Mouse (Mus musculus): ENCODE measurements around the gene Rbp4. TPM values are rescaled to one million over a fixed set of nuclear protein-coding genes. Genes with fewer than 3 reads are reported as not detected.

Rbp4 gene
- polyA plus RNA-seq, 1 experiment from 2014 or later: 78.5 TPM

DNA sequence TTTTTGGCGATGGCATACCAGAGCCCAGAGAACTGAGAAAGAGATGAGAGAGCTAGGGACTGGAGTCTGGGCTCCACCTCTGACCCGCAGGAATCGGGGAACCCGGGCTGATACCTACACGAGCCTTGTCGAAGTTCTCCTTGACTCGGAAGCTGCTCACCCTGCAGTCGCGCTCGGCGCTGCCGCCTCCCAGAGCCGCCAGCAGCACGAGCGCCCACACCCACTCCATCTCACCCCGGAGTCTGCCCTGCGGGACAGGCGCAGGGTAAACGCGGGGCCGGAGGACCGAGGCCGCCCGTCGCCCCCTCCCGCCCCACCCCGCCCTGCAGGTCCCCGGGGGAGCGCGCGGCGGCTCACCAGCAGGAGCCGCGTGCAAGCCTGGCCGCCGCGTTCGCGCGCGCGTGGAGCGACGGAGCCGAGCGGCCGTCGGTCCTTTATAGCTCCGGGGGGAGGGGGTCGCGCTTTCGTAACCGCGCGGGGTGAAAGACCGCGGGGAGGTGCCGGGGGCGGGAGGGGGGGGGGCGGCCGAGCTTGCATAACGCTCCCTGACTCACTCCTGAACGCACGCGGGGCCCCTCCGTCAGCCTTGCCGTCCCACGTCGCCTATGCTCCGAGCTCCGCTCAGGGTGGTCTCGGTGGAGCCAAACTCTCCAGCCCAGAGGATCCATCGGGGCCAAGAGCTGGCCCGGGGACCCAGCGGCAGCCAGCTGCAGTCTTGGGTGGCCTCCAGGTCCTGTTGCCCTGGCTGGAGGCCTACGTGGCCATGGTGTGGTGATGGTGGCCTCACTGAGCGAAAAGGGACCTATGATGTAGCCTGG lies 471 bp downstream of the Rbp4 start:
- H3K4me1 ChIP-seq (ENCODE audit: control insufficient read depth, insufficient read depth, low read length): peaks cover 6% of the 10 kb centered on the region
- H3K9ac ChIP-seq (ENCODE audit: low read depth, low read length): peak overlapping the region; percentile 70
- H3K27me3 ChIP-seq (replicated peaks; ENCODE audit: control insufficient read depth, insufficient read depth, low read length): peaks cover 10% of the 10 kb centered on the region; the same call in 1 of the 2 replicates
- WGBS: 1% methylated on average over 67 of the region's 77 CpGs
- H3K36me3 ChIP-seq (ENCODE audit: control insufficient read depth, insufficient read depth, low read length): no peaks in the 10 kb centered on the region
- H3K4me2 ChIP-seq (ENCODE audit: low read depth, low read length): peak overlapping the region; percentile 97
- no peaks in the 10 kb centered on the region for H3K9me3 ChIP-seq (ENCODE audit: control insufficient read depth, low read length)
- H3K27ac ChIP-seq (ENCODE audit: low read length): peak overlapping the region; percentile 33; the same call in 1 of the 2 replicates
- peak overlapping the region; percentile 59 for H3K4me3 ChIP-seq (ENCODE audit: low read length)
- peak; percentile 86 for ATAC-seq

DNA sequence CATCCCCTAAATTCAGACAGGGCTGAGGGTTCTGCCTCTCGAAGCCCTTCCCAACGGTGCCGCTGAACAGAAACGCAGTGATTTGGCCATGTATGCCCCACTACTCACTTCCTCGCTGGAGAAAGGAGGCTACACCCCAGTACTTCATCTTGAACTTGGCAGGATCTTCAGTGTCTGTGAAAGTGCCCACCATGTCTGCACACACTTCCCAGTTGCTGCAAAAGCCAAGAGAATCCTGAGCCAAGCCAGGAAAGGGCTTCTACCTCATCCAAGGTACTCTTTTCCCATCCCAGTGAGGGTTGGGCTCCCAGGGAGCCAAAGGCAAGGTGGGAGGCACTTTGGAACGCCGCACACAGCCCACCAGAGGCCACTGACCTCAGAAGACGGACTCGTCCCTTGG lies 1.2 kb downstream of the Rbp4 start:
- peak overlapping the region; percentile 97 for H3K4me2 ChIP-seq (ENCODE audit: low read depth, low read length)
- H3K36me3 ChIP-seq (ENCODE audit: control insufficient read depth, insufficient read depth, low read length): no peaks in the 10 kb centered on the region
- H3K4me3 ChIP-seq (ENCODE audit: low read length): peak overlapping the region; percentile 59
- no peaks in the 10 kb centered on the region for H3K9me3 ChIP-seq (ENCODE audit: control insufficient read depth, low read length)
- peak overlapping the region; percentile 70 for H3K9ac ChIP-seq (ENCODE audit: low read depth, low read length)
- no peak overlapping the region for H3K27ac ChIP-seq (ENCODE audit: low read length)
- ATAC-seq: peak; percentile 43
- WGBS: 23% methylated on average over 9 of the region's 9 CpGs
- peaks cover 6% of the 10 kb centered on the region for H3K4me1 ChIP-seq (ENCODE audit: control insufficient read depth, insufficient read depth, low read length)
- H3K27me3 ChIP-seq (replicated peaks; ENCODE audit: control insufficient read depth, insufficient read depth, low read length): peaks cover 10% of the 10 kb centered on the region; the same call in 1 of the 2 replicates

DNA sequence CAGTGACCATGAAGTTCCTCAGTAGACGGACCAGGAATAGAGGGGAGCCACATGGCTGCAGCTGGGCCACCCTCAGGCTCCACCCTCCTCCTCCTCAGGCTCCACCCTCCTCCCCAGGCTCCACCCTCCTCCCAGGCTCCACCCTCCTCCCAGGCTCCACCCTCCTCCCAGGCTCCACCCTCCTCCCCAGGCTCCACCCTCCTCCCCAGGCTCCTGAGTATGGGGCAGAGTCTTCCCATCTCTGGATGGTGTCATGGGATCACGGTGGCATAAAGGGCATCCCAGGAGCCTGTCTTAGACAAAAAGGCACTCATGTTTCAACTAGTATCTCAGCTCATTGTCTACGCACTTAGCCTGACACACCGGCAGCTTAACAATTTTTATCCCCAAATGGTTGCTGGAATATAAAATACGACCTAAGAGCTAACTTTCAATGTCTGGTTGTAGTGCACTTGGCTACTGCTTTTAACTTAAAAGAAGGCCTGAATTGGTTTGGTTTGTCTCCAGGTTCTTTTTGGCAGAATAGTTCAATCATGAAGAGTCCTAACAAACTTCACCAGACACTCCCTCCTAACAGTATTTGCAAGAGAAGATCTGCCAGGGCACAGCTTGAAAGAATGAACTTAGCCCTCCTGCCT lies 4.8 kb downstream of the Rbp4 start:
- ATAC-seq: no peak
- no peaks in the 10 kb centered on the region for H3K9me3 ChIP-seq (ENCODE audit: control insufficient read depth, low read length)
- no peak overlapping the region for H3K4me3 ChIP-seq (ENCODE audit: low read length)
- H3K27me3 ChIP-seq (replicated peaks; ENCODE audit: control insufficient read depth, insufficient read depth, low read length): peaks cover 10% of the 10 kb centered on the region; the same call in 1 of the 2 replicates
- no peaks in the 10 kb centered on the region for H3K36me3 ChIP-seq (ENCODE audit: control insufficient read depth, insufficient read depth, low read length)
- H3K27ac ChIP-seq (ENCODE audit: low read length): no peak overlapping the region
- H3K4me2 ChIP-seq (ENCODE audit: low read depth, low read length): no peak overlapping the region
- no peak overlapping the region for H3K9ac ChIP-seq (ENCODE audit: low read depth, low read length)
- H3K4me1 ChIP-seq (ENCODE audit: control insufficient read depth, insufficient read depth, low read length): peaks cover 6% of the 10 kb centered on the region
- WGBS: 78% methylated on average over 5 of the region's 5 CpGs

DNA sequence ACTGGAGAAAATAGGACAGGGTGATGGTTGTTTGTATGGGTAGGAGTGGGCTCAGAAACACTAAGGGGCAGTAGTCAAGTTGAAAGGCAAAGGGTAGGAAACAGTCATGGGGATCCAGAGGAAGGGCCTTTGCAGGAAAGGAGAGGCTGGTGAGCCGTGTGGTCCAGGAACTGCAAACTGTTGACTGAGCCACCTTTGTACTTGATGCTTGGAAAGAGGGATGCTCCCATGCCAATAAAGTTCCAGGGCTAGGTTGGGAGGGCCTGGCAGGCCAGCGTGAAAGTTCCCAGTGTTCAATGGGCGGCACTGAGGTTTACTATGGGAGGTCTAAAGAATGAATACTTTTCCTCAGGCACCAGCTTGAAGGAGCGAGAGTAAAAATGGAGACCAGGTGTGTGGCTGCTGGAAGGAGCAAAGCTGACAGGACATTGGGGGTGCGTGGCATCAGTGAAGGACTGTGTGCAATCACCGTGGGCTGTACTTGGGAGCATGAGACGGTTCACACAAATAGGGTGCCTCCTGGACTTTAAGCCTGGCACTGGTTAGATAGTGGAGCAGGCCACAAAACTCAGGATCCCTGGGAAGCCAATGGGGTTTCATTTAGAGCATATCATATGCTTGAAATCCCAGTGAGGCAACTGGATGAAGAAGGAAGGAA lies 10.1 kb downstream of the Rbp4 start:
- Histone ChIP-seq H3K27ac (ENCODE audit: low read length) (no peak overlapping the region), H3K9ac (ENCODE audit: low read depth, low read length) (no peak overlapping the region), H3K9me3 (ENCODE audit: control insufficient read depth, low read length) (no peaks in the 10 kb centered on the region), H3K36me3 (ENCODE audit: control insufficient read depth, insufficient read depth, low read length) (no peaks in the 10 kb centered on the region), H3K4me1 (ENCODE audit: control insufficient read depth, insufficient read depth, low read length) (0 out of 2 replicates have a peak, but pooled peaks cover 4% of the 10 kb centered on the region), H3K4me2 (ENCODE audit: low read depth, low read length) (no peak overlapping the region), H3K27me3 (replicated peaks; ENCODE audit: control insufficient read depth, insufficient read depth, low read length) (no peaks in the 10 kb centered on the region), H3K4me3 (ENCODE audit: low read length) (no peak overlapping the region)
- 82% methylated on average over 7 of the region's 7 CpGs for WGBS
- ATAC-seq: no peak

DNA sequence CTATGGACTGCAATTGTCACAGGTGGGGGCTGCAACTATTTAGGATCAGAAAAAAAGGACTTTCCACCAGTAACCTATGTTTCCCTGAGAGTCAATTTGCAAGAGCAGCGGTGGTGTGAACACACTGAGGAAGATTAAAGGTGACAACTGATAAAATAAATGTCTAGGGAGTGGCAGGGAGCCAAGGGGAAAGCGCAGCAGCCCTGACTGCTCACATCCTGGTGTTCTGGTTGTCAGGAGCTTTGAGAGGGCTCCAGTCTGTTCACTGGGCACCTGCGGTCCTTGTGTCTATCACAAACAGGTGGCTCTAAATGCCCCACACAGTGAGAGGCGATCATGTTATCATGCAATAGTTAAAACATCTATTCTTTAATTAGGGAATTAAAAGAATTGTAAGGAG lies 12.5 kb downstream of the Rbp4 start:
- Histone ChIP-seq H3K4me1 (ENCODE audit: control insufficient read depth, insufficient read depth, low read length) (0 out of 2 replicates have a peak, but pooled peaks cover 4% of the 10 kb centered on the region), H3K27ac (ENCODE audit: low read length) (no peak overlapping the region), H3K9me3 (ENCODE audit: control insufficient read depth, low read length) (no peaks in the 10 kb centered on the region), H3K4me3 (ENCODE audit: low read length) (no peak overlapping the region), H3K27me3 (replicated peaks; ENCODE audit: control insufficient read depth, insufficient read depth, low read length) (no peaks in the 10 kb centered on the region), H3K36me3 (ENCODE audit: control insufficient read depth, insufficient read depth, low read length) (no peaks in the 10 kb centered on the region), H3K9ac (ENCODE audit: low read depth, low read length) (no peak overlapping the region), H3K4me2 (ENCODE audit: low read depth, low read length) (no peak overlapping the region)
- 37% methylated on average over 4 of the region's 4 CpGs for WGBS
- peak; percentile 70 for ATAC-seq

DNA sequence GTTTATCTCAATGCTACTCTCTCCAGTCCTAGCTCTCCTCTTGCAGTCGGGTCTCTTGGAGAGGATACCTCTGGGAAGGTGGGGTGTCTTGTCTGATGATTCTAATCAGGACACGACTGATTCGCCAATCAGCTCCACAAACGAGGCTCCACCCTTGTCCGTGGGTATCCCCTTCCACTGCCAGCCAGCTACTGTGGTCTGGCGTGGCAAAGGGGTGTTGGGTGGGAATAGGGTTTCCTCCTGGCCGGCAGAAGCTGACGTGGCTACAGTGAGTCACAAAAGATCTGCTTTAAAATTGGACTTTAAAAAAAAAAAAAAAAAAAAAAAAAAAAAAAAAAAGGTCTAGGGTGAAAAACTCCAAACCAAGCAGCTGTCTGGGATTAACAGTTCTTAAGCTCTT lies 14.0 kb downstream of the Rbp4 start:
- H3K4me1 ChIP-seq (ENCODE audit: control insufficient read depth, insufficient read depth, low read length): 0 out of 2 replicates have a peak, but pooled peaks cover 4% of the 10 kb centered on the region
- no peak overlapping the region for H3K4me3 ChIP-seq (ENCODE audit: low read length)
- WGBS: 84% methylated on average over 8 of the region's 8 CpGs
- no peak for ATAC-seq
- H3K4me2 ChIP-seq (ENCODE audit: low read depth, low read length): no peak overlapping the region
- no peak overlapping the region for H3K27ac ChIP-seq (ENCODE audit: low read length)
- H3K9me3 ChIP-seq (ENCODE audit: control insufficient read depth, low read length): no peaks in the 10 kb centered on the region
- no peaks in the 10 kb centered on the region for H3K27me3 ChIP-seq (replicated peaks; ENCODE audit: control insufficient read depth, insufficient read depth, low read length)
- no peak overlapping the region for H3K9ac ChIP-seq (ENCODE audit: low read depth, low read length)
- no peaks in the 10 kb centered on the region for H3K36me3 ChIP-seq (ENCODE audit: control insufficient read depth, insufficient read depth, low read length)

DNA sequence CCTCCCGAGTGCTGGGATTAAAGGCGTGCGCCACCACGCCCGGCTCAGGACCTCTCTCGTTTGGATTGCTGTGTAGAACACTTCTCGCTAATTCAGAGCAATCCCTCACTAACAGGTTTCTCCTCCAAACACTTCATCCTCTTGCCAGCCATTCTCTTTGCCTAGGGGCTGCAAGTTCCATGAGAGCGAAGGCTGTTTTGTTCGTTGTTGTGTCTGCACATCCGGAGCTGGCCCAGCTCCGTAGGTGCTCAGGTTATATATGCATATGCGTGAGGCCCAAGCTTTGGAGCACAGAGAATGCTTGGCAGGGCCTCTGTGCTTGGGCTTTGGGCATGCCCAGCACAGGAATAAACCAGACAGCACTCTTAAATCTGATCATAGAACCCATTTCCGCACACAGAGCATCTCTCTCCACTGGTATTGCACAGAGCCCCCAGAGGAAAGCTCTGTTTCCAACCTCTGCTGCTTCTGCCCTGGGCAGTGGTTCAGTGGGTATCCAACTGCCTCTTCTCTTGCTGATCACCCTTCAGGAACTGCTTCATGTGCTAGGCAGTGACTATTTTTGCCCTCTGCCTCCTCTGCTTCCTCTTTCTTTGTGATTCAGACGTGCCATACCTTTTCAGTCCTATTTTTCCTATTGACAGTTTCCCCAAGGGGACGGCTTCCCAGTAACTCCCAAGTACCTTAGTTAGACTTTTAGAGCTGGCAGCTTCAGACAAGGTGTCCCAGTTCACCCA lies 15.4 kb downstream of the Rbp4 start:
- H3K9ac ChIP-seq (ENCODE audit: low read depth, low read length): no peak overlapping the region
- 0 out of 2 replicates have a peak, but pooled peaks cover 4% of the 10 kb centered on the region for H3K4me1 ChIP-seq (ENCODE audit: control insufficient read depth, insufficient read depth, low read length)
- H3K4me2 ChIP-seq (ENCODE audit: low read depth, low read length): no peak overlapping the region
- H3K4me3 ChIP-seq (ENCODE audit: low read length): no peak overlapping the region
- ATAC-seq: no peak
- H3K36me3 ChIP-seq (ENCODE audit: control insufficient read depth, insufficient read depth, low read length): no peaks in the 10 kb centered on the region
- 93% methylated on average over 15 of the region's 15 CpGs for WGBS
- H3K9me3 ChIP-seq (ENCODE audit: control insufficient read depth, low read length): no peaks in the 10 kb centered on the region
- no peak overlapping the region for H3K27ac ChIP-seq (ENCODE audit: low read length)
- H3K27me3 ChIP-seq (replicated peaks; ENCODE audit: control insufficient read depth, insufficient read depth, low read length): no peaks in the 10 kb centered on the region

DNA sequence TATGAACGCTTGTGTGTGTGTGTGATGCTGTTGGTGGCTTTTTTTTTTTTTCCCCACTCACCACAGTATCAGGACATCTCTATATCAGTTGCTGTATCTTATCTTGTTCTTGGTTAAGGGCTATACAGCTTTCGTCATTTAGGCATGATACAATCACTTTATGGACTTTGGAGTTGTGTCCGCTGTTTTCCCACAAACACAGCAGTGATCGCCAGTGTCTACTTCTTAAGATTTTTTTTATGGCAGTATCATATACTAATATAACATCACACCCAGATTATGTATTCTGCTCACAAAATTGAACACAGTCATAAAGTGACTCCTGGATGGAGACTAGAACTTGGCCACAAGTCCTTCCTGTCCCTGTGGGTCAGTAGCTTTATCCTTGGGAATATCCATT lies 17.2 kb downstream of the Rbp4 start:
- Histone ChIP-seq H3K27me3 (replicated peaks; ENCODE audit: control insufficient read depth, insufficient read depth, low read length) (no peaks in the 10 kb centered on the region), H3K4me3 (ENCODE audit: low read length) (no peak overlapping the region), H3K9ac (ENCODE audit: low read depth, low read length) (no peak overlapping the region), H3K36me3 (ENCODE audit: control insufficient read depth, insufficient read depth, low read length) (no peaks in the 10 kb centered on the region), H3K4me2 (ENCODE audit: low read depth, low read length) (no peak overlapping the region), H3K4me1 (ENCODE audit: control insufficient read depth, insufficient read depth, low read length) (0 out of 2 replicates have a peak, but pooled peaks cover 4% of the 10 kb centered on the region), H3K27ac (ENCODE audit: low read length) (no peak overlapping the region), H3K9me3 (ENCODE audit: control insufficient read depth, low read length) (no peaks in the 10 kb centered on the region)
- peak; percentile 53; the same call in 1 of the 2 replicates for ATAC-seq
- WGBS: 73% methylated on average over 4 of the region's 4 CpGs
